Mouse (Mus musculus) spleen, adult 12 weeks (tissue): ENCODE results near the gene Klf7.
A peak's percentile ranks its signal among the peaks of the same experiment; 100 is the strongest.

Experiments
- DNase-seq: peaks from one replicate; pipeline ENCODE4 v3.0.0; 2022; ENCODE audit warnings: low spot score

Gene Klf7

DNA sequence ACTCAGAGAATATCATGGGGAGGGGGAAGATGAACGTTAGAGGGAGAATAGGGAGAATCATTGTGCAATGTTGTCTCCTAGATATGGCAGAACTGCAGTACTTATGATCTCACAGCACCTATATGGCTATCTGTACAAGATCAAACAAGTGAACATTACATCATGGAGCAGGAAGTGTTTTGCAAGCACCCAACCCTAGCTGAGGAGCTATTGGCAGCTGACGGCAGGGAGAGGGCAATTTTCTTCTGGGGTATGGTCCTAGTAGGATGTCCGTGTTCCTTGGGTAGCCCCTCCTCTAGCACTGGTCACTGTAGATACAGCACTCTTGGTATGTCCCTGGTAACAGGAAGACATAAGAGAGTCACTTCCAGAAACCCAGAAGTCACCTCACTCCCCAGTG is 17.4 kb downstream of the Klf7 start:
- no peak for DNase-seq

- no peak for DNase-seq
Observed at GRCm38 (mm10) chr1:64101331-64101730, 20.8 kb downstream of the Klf7 start.

DNA sequence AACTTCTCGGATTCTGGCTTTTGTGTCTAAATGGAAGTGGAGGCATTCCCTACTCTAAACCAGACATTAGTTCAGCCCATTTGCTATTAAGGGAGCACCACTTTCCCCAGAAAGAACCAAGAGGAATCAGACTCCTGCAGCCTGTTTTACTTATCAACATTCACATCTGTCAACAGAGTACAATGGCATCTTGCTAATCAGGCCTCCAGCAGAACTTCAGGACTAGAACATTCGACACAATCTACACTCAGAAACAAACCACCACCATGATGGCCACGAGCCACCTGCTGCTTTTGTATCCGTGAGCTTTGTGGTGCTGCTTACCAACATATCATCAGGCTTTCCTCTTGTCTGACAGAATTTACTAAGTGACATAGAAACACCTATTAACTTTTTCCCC is 23.3 kb downstream of the Klf7 start:
- DNase-seq, result no peak

DNA sequence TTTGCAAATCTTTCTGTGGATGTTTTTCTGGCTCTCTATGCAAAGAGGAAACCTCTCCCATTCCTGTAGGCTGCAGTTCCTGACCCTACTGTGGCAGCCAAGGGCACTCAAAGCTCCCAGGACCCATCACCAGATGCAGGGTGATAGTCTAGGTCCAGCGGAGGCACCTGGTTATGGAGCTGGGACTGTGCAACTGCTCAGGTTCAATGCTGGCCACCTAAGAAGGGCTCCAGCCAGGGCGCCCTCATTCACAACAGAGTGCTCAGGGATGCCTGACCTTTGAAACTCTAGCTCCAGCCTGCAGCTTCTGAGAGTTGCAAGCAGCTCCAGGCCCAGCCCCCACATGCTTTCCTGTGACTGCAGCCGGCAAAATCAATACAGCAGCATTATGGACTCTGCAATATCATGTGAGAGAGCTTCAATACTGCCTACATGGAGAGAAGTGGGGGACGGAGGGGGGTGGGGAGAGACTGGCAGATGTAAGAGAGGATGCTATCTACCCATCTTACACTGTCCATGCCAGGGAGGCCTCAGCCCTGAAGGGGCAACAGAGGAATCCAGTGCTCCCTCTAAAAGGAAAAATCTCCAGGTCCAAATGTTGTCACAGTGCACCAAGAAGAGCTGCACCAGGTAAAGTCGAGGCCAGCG is 24.3 kb downstream of the Klf7 start:
- DNase-seq, result no peak

- no peak for DNase-seq
Observed at GRCm38 (mm10) chr1:64093018-64093417, 29.1 kb downstream of the Klf7 start.

DNA sequence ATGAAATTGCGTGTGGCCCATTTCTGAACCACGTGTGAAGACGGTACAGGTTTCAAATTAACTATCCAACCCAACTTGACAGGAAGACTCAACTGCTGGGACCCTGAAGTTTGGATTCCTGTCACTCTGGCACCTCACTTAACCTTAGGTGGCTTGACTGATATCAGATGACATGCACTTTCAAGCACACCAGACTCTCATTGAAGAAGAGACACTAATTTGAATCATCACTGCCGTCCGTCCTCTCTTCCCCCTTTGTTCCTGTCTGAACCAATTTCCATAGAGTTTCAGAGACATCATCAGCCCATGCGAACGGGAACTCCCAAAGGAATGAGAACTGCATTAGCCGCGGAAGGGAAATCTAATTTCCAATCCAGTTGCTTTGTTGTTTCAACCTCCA is 30.5 kb downstream of the Klf7 start:
- DNase-seq, result no peak

DNA sequence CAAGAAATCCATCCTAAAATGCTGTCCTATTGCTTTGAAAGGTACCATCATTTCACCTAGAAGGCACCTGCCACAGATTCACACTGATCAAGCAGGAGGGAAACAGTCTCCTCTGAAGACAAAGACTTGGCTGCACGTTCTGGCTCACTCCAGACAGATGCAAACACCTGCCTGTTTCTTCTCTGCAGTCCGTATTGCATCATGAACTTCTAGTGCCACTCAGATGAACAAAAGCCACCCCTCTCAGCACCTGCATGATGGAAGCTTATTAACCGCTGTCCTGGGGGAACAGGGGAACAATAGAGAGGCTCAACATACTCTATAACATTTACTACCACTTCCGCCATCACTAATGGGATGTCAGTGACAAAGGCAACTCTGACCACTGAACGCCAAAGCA is 31.5 kb downstream of the Klf7 start:
- no peak for DNase-seq

DNA sequence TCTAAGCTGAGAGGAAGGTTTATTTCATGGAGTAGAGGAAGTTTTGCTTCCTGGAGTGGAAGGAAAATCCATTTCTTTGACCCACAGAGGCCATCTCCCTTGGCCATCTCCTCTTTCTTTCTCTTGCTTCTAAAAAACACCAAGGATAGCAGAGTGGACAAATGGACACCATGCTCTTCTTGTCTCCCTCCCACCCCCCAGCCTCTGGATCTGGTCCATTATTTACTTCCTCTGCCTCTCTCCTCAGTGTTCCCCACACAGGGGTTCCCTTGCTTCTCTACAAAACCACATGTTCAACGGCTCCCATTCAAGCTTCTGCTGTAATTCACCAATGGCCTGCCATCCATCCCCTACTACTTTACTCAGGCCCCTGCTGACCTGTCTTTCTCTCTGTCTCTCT is 32.4 kb downstream of the Klf7 start:
- DNase-seq, result no peak

DNA sequence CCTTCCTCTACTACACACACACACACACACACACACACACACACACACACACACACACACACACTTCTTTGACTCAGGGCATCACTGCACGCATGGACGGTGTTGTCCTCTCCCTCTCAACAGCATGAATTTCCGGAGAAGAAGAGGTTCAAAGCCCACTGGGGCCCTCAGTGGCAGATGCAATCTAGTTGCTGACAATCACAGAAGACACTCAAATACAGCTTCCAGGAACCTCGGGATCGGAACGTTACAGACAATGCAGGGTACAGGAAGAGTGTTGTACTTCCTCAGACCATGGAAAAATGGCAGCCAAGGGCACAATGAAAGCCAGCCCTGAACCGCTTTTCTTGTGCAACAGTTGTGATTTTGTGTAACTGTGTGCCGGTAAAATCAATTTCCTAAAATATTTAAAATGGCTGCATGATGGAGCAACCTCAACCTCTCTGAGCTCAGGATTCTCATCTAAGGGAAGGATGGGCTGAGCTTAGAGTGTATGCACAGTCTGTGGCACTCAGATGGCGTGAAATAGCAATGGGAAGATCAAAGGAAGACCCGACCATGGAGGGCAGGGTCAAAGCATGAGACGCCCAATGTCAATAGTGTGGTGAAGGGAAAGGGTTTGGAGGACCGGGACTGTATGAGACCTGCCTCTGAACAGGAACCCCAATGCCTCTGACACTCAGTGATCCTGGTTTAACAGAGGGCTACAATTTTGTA is 33.3 kb downstream of the Klf7 start:
- no peak for DNase-seq

DNA sequence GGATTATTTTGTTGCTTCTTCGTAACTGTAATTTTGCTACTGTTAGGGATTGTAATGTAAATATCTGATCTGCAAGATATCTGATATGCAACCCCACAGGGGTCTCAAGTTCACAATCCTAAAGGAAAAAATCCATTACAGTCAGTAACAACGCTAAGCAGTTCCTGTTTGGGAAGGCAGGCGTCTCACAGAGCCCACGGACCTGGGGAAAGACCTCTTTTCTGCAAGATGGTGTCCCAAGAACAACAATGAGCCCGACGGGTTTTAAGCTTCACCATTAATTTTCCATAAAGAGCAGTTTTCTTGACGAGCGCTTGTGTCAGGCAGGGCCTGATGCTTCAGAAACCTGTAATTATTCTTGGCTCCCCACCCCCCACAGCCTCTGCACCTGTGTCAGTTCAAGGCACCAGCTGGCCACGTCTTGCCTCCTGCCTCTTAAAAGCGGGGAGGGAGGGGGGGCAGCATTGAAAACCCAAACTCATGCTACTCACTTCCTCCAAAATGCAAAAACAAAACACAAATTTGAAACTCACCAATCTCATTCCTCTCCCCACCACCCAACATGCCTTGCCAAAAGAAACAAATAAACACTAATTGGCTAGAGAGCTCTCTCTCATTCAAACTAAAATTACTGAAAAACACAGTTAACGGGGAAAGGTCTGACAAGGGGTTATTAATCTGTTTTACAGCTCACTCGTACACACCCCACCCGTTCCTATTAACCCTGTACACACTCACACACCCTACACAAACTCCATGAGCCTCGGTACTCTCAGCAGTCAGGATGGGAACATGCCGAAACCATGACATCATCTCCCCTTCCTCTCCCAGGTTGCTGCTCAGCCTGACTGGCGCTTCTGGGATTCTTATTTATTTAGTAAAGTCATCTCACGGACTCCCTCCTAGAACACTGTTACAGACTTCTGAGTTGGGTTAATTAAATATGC is 34.2 kb downstream of the Klf7 start:
- DNase-seq, result no peak

DNA sequence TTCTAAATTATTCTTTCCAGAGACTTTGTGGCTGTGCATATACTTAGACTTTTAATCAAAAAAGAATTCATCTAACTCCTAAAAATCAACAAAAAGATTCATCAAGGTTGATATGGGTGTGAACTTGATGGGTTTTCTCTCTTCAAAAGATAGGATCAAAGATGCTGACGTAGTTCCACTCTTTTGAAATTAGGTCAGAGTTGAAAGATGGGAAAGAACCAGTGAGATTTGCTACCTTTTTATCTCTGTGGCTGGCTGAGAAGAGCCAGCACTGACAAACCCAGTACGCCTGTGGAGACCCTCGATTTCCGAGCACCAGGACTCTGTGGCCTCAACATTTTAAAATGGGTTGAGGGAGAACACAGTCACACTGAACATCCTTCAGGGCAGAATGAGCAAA is 36.2 kb downstream of the Klf7 start:
- no peak for DNase-seq

DNA sequence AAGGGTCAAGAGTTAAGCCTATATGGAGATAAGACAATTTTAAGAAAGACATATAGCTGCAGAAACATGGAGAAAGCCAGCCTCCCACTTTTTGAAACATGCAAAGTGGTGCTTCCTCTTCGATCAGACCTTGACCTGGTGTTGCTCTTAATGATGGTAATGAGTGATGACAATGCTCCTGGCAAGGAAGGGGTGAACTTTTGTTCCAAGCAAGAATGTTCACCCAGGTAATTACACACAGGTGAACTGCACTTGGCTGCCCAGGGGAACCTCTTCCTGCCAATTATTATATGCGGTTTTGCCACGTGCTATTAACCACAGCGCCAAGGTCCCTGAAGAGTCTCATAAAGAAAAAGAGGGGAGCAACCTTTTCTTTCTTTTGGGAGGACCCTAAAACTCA is 36.7 kb downstream of the Klf7 start:
- no peak for DNase-seq

DNA sequence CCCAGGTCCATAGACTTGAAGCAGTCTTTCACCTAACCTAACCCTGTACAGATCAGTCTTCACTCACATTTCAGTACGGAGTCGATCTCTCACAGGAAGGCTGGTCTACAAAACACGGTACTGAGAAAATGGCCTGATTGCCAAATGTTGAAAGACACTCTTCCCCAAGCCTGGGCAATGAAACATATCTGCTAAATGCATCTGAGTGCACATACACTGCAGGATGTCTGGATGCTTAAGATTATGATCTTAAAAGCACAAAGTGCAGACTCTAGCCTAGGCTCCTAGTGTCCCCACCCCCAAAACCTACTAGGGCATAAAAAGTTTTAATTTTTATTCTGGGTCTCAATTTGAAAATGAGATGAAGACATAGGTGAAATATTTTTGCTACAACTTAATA is 37.4 kb downstream of the Klf7 start:
- DNase-seq, result no peak

DNA sequence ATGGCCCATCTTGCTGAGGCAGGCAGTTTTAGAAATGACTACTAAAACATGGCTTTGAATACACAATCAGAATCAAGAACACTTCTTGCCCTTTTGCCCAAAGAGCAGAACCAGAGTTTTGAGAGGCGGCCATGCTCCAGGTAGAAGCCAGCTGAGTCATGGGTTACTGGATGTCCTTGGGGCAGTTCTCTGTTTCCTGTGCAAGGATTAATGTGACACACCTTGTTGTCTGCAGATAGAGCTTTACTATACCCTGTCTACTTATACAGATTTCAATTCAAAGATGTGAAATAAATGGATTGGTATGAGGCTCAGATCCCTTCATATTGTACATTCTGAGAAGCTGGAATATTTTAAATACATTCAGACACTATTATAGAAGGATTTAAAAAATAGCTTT is 40.3 kb downstream of the Klf7 start:
- no peak for DNase-seq

DNA sequence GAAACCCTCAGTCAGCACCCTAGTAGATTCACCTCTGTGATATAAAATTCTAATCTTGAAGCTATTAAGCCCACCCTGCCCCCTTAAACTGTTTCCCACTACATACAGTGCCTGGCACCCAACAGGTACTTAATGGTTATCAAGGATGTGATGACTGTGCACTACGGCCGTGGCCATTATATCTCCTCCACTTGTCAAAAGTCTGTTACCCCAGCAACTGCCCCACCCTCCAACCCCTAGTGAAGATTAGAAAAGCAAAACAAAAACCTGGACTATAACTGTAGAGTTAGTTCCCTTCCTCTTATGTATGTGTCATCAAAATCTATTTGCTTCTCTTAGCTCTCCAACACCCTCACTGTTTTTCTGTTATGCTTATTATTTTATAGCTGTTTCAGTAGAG is 40.9 kb downstream of the Klf7 start:
- no peak for DNase-seq

GRCm38 (mm10) chr1:64080263-64080662 is 41.8 kb downstream of the Klf7 start:
- no peak for DNase-seq

DNA sequence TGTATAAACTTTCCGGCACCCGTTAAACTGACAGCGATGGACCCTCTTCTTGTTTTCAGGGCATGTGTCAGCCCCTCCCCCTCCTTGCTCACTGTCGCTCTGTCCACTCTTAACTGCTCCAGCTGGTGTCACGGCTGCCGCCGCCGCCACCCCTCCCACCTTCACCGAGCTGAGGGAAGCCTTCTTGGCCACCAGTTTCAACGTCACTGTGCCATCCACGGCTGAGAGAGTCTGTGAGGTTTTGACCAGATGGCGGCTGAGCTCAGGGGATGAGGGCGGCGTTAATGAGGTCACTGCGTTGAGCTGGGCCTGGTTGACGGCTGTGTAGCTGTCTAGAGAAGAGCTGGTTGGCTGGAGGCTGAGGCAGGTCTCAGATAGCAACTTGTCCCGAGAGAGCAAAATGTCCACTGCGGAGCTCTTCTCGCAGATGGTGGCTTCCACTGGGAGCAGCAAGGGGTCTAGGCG is 43.3 kb downstream of the Klf7 start:
- DNase-seq, result peak; percentile 2

- DNase-seq, result peak; percentile 1
Observed at GRCm38 (mm10) chr1:64078011-64078746, 43.9 kb downstream of the Klf7 start.

GRCm38 (mm10) chr1:64074051-64074450 is 48.0 kb downstream of the Klf7 start:
- DNase-seq, result no peak

DNA sequence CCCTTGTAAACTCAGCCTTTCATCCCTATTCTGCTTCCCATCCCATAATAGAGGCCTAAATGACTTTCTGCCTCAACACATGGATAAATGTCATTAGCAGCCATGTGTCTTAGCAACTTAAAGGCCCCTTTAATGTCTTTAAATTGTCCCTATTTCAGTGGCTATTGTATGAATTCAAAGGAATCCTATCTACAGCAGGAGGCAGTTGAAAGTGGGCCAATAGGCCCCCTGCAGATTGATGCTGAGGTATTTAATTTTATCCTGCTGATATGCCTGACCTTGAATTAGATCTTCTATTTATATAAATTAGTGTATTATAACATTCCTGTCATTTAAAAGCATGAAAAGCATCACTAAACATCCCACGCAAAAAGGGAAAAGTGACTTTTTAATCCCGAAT is 51.1 kb downstream of the Klf7 start:
- no peak for DNase-seq

DNA sequence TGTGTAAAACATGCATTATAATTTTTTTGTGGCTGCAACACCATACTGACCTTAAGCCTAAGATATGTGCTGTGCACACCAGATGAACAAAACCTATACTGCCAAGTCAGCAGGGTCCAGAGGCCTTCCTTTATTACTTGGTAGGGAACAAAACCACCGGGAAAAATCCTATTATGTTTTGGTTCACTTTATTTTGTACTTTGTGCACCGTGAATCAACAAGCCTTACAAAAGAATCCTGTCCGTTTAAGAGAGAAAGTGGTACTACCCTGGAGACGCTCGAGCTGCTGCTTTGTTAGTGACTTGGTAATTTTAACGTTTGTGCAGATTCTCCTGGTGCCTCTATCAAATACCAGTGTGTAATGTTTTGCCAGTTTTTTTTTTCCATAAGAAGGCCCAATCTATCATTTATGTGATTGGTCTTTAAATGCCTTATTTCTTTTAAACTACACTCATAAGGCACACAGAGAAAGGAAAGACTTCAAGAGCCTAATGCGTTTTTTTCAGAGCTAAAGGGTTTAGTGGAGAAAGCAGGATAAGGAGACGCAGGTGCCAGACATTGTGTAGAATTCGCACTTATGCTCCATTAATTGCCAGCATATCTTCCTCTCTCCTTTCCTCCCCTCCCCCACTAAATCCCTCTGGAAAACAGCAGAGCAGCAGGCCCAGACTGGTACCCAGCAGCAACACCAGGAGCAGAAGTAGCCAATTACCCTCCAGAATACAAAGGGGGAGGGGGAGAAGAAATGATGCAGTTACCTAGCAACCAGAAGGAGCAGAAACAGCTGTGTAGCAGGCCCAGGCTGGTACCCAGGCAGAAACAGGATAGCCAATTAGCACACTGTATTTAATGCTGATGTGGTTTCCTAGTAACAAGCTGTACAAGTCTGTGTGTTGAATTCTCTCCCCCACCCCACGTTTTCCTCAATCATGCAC is 55.5 kb downstream of the Klf7 start:
- DNase-seq, result no peak
